Mouse (Mus musculus): ENCODE measurements at regions not wholly inside any gene's neighbourhood (a gene's known extent, or its start where the extent isn't known, plus 50 kb on each side); places are given as distances from the start of the nearest gene placed in this dataset.

DNA sequence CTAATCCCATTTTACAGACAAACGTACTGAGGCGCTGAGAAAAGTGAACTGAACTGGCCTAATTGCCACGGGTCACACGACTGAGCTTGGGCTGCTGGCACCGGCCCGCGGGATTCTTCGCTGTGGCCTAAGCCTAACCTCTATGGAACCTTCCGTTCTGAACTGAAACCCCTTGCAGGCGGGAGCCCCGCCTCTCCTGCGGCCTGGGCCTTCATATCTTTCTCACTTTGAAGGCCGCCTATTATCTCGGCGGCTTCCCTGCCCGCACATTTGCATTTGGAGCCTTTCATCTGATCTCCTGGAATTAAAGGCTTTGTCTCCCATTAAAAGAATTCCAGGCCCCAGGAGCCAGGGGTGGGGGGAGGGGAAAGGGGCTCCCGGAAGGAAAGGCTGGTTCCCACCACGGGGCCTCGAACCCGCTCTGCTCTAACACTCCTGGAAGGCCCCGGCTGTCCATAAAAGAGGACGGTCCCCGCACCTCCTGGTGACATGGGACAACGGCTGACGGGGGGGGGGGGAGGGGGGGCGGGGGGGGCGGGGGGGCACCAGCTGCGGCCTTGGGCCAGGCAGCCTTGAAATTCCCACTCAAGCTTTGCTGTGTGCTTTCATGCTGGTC, 122.9 kb upstream of the Pja1 start:
- no peak for DNase-seq (ENCODE audit: low spot score)

DNA sequence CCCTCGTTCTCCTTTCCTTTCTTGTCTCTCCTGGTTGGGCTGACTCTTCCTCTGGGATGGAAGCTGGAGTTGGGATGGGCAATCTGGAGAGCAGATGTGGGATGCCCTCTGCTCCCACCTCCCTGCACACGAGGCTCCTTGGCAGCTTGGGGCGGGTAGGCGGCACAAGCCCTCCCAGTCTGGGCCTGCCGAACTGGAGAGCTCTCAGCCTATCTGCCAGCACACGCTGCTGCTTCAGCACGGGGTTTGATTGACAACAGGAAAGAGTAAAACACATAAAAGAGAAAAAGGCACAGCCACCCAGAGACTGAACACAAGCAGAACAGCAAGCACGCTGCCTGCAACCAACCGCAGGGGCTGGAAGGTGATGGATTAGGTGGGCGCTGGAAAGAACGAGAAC, 121.9 kb upstream of the Pja1 start:
- DNase-seq (ENCODE audit: low spot score), result no peak

DNA sequence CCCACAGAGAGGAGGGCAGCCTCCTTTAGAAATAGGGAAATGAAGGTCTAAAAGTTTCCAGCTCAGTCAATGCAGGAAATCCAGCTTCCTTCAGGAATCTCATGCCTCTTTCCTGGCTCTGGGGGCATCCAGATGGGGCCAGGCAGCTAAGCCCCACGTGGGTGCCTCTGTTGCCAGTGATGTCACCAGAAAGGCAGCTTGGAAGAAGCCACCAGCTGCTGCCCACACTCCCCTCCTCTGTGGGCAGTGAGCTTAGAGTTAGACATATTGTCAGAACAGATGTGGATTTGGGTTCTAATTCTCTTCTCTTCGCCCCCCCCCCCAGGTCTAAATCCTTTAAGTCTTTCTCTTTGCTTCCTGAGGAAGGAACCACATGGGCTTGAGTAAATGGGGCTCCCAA, 116.2 kb upstream of the Pja1 start:
- no peak for DNase-seq (ENCODE audit: low spot score)

DNA sequence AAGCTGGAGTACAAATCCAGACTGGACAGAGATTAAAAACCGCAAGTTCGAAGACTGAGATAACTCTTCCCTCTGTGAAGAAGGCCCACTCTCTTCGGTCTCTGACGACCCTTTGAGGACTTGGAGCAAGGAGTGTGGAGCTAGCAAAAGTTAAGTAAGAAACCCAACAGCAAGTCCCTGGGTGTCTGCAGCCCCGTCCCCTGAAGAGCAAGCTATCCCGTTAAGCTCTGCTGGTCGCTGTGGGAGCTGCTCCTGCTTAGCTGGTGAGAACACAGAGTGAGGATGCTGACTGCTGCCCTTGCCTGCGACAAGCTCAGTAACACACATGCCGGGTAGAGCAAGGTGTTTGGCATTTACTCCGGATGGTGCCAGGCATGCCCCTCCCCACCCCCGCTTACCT, 115.2 kb upstream of the Pja1 start:
- no peak for DNase-seq (ENCODE audit: low spot score)

DNA sequence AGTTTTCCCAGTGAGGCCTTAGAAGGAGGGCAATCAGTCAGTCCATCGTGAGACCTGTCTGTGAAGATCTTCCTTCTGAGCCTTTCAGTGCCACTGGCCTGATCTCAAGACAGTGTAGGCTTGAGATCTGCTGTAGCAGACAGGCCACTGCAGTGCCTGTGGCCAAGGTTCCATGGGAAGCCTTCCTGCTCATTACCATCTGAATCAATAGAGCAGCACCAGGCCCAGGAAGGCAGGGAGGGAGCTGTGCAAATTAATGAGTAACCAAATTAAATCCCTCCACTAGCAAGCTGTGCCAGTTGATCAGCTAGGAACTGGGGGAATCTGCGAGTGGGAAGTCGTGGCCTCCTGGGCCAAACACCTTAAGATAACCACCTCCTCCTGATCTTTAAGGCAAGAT, 114.6 kb upstream of the Pja1 start:
- no peak for DNase-seq (ENCODE audit: low spot score)

DNA sequence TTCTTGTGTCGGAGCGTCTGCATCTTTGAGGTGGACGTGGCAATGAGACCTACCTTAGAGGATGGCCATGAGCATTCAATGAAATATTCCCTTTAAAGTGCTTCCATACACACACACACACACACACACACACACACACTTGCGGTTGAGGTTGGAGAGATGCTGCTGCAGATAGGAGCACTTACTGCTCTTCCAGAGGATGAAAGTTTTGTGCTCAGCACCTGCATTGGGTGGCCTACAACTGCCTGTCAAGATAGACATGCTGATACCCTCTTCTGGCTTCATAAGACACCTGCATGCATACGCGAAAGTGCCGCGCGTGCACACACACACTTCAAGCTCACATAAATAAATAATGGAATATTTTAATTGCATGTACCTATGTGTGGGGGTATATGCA, 111.5 kb upstream of the Pja1 start:
- no peak for DNase-seq (ENCODE audit: low spot score)

DNA sequence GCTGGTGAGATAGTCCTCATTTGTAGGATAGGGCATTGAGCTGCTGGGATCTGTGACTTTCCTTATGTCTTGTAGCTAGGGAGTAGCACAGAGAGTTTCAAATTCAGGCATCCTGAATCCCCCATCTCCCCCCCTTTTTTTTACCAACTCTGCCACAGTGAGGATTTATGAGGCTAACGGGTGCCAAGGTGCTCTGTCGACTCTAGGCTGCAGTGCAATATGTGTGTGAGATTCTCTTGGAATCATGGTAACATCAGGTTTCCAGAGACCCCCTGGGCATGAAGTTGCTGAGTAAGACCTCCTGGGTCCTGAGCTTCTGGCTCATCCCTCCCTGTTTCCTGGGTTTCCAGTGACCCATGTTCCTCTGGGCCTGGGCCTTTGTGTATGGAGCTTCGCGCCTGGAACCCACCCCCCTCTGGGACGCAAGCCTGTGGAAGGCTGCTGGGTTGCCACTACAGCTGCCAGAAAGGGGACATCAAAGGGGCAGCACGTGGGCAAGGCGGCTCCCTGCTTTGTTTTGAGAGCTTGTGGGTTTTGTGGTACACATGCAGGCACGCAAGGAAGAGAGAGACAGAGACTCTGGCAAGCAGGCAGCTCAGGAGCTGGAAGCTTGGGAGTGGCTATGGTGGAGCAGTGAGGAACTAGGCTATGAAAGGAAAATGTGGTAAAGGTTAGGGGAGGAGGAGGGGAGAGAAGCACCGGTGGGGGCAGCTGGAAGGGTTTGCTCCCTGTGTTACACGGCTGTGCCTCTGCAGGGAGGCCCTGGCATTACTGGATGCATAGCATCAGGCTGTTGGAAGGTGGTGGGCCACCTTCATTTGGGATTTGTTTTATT, 110.8 kb upstream of the Pja1 start:
- no peak for DNase-seq (ENCODE audit: low spot score)

DNA sequence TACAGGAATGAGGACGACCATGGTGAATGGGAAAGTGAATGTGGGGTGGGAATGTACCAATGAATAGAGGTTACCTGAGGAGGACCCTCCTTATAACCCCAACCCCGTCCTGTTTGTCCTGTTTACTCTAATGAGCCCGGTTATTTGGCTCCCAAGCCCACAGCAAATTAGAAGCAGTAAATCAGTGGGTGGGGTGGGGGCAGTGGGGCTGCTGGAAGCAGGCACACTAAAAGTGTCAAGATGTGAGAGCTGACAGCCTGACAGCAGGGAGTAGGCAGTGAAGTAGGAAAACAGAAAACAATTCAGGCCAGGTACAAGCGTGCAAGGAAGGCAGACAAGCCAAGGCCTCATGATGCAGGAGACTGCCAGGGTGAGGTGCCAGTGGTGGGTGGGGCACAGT, 108.1 kb upstream of the Pja1 start:
- DNase-seq (ENCODE audit: low spot score), result no peak

DNA sequence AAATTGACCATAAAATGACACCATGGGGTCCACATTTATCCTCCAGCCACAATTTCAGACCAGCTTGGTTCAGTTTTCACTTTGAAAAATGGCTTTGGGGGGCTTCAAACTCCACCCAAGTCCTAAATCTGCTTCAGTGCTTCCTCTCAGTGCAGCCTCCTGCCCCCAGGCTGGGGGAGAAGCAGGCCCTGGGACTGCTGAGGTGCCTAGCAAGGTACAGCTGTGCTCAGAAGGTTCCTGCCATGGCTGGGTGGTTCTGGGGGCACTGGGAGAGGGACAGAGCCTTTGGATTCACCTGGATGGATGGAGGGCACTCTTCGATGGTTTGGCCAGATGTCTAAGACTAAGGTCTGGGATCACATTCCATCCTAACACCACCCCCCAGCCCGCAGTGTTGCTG, 107.7 kb upstream of the Pja1 start:
- DNase-seq (ENCODE audit: low spot score), result no peak

DNA sequence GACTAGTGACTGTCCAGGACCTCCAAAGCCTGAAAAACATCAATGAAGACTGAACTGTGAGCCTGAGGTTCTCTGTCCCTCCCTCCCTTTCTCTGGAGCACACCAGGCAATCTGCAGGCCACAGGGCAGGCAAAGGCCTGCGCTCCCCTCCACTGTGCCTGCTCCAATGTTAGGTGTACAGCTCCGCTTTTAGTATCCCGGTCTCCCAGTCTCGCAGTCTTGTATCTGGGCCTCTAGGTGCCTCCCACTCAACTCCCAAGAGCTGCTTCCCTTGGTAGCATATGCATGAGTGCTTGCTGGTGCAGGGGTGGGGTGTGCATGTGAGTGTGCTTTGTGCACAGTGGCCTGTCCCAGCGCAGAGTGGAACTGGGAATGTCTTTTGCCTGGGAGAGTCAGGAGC, 104.0 kb upstream of the Pja1 start:
- DNase-seq (ENCODE audit: low spot score), result no peak

DNA sequence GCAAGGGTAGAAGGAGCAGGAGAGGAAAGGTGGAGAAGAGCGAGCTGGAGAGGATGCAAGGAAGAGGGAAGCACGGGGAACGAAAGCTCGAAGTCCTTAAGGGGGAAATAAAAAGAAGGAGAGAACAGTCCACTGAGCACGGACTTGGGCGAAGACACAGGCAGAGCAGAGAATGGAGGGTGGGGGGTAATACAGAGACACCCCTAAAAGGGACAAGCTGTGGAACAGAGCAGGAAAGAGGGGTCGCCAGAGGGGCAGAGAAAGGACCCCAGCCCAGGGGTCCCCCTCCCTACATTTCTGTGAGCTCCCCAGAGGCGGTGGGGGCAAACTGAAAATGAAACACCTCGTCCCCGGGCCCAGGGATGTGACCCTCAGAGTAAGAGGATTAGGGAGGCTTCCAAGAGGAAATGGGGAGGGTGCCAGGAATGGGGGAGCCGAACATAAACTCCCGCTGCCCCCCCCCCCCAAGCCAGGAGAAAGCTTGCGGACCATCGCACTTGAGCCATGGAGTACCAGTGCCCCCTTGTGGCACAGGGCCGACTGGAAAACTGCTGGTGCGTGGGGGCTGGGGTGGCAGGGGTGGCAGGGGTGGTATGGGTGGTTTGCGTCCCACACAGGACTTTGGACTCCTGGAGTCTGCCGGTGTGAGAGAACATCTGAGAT, 103.5 kb upstream of the Pja1 start:
- peak; percentile 18 for DNase-seq (ENCODE audit: low spot score)

DNA sequence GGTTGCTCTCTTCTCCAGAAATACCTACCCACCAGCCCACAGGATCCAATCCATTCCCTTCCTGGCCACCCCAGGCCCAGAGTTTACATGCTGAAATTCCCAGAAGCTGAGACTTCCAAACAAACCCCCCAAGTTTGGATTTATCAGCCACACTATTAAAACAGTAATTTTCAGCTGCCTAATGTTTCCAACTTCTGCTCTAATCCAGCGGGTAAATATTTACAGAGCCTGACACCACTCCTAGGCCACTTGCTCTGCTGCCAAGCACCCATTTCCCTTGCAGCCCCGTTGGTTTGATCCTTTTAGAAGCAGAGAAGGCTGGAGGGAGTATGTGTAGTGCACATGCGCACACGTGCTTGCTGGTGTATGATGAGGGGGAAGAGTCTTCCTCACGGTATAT, 99.1 kb upstream of the Pja1 start:
- no peak for DNase-seq (ENCODE audit: low spot score)

DNA sequence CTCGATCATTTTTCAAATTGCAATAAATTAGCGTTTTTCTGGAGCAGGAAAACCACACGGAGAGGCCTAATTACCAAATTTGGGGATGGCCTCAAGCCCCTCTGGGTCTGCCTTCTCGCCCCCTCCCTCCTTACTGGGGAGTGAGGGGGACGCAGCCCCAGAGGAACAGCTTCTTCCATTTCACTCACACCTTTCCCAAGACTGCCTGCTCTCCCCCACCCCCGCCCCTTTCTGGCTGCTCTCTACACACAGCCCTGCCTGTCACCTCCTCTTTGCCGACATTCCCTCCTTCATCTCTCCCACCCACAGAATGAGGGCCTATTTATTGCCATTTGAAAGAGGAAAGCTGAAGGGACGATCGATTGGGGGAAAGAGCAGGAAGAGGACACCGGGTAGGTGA, 97.2 kb upstream of the Pja1 start:
- DNase-seq (ENCODE audit: low spot score), result no peak

DNA sequence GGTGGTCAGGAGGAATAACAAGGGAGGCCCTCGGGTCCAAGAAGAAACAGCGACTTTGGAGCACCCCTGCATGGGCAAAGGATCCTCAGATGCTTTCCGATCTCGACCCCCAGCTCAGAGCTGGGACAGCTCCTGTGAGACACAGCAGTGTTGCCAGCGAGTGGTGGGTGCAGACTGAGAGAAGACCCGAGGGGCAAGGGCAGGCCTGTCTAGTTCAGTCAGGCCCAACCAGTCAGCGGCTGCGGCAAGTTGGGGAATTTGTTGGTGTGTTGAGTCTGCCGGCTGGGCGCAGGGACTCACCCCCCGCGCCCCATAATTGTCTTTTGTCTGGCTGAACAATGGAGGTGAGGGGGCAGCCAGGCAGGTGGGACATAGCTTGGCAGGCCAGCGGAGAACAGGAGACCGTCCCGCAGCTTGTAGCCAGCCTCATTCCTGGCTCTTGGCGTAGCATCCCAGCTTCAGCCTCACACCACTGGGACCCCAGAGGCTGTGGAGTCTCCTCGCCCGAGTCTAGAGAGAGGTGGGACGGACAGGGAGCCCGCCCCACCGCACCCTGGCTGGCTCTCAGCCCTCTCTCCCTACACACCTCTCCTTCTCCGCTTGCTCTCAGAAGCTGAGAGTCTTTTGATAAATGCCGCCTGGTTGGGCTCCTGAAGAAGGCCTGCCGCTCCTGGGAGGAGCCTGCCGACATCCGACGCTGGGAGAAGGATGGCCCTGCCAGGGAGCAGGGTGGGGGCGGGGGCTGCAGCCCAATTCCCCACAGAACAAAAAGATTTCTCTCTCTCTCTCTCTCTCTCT, 96.5 kb upstream of the Pja1 start:
- DNase-seq (ENCODE audit: low spot score), result no peak

DNA sequence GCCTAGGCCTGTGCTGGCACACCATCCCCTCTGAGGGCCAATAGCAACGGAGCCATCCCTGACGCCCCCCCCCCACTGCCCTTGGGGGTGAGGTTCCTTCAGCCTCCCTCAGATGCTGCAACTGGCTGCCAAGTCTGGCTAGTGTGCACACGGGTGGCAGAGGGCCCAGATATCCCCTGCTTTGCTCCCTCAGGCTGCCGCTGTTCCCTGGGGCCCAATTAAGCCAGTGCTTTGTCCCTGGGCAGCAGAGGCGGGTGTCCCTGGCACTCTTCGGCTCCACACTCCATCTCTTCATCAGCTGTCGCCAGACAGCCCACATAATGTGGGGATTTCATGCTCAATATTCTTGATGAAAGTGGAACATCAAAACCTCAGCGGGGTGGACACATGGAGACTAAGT, 90.9 kb upstream of the Pja1 start:
- no peak for DNase-seq (ENCODE audit: low spot score)

DNA sequence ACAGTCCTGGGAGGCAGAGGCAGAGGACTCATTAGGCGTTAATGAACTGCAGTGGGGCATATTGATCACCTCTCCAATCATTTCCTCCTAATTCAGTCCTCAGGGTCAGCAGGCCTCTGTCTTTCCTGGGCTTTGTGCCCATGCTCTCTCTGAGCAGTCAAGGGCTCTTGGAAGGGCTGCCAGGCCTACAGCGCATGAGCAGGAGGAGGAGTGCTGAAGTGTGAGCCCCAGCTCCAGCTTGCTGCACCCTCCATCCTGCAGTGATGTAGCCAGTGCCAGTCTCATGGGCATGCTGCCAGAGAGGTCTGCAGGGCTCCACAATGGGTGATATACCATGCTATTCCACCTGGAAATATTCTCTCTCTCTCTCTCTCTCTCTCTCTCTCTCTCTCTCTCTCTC, 89.6 kb upstream of the Pja1 start:
- no peak for DNase-seq (ENCODE audit: low spot score)

DNA sequence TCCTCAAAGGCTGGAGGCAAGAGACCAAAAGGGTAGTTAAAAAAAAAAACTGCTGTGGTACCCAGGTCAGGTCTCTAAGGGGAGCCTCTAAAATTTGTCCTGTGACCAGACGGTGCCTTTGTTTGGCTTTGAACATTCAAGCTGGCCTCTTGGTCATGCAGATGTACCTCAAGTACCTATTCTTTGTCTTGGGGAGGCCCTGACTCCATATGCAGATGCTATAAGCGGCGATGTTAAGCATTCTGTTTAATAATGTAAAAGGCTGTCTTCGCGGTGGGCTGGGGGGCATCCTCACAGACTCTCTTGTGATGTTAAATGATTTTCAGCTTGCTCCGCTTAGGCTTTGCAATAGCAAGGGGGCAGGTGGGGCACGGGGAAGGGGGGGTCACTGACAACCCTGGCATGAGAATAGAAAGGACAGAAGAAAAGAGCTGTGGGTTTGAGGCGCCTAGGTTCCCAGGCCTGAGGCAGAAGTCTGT, 85.8 kb upstream of the Pja1 start:
- no peak for DNase-seq (ENCODE audit: low spot score)

DNA sequence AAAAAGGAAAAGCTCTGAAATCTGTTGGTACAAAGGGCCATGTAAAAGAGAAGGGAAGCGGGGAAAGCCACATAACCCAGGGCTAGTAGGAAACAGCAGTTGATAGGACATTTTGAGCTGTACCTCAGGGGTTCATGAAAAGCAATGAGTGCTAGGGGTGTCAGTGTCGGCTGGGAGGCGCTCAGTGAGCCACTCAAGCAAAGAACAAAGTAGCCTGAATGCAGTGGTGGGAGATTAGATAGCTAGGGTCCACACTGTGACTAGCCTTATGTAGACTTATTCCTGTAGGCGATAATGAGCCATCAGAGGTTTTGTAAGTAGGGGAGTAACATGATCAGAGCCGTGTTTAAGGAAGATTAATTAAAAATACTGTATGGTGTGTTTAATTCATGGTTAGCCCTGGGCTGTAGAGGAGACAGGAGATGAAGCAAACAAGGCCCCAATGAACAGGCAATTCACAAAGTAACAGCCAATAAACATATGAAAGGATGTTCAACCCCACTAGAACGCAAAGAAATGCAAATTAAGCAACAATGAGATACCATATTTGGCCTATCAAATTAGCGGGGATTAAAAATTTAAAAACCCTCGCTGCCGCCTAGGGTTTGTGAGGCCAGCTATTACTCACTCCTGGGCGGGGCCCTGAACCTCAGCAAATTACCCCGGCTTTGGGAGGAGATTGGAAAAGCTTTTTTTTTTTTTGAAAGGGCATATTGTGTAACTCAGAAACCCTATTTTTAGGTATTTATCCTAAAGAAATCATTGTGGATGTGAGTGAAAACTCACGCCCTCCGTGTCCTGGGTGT, 85.1 kb upstream of the Pja1 start:
- no peak for DNase-seq (ENCODE audit: low spot score)

DNA sequence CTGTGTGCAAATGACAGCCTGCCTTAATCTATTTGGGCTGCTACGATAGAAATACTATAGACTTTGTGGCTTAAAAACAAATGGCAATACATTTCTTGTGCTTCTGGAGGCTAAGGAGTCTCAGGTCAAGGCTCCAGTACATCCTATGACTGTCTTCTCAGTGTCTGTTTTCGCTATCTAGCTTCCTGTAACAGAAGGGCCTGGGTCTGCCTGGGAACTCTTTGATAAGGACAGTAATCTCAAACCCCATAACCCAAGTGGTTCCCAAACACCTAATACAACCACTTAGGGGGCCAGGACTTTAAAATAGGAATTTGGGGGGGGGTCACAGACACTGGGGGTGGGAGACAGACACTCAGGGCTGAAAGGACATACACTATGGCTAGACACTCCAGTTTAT, 81.7 kb upstream of the Pja1 start:
- DNase-seq (ENCODE audit: low spot score), result no peak

DNA sequence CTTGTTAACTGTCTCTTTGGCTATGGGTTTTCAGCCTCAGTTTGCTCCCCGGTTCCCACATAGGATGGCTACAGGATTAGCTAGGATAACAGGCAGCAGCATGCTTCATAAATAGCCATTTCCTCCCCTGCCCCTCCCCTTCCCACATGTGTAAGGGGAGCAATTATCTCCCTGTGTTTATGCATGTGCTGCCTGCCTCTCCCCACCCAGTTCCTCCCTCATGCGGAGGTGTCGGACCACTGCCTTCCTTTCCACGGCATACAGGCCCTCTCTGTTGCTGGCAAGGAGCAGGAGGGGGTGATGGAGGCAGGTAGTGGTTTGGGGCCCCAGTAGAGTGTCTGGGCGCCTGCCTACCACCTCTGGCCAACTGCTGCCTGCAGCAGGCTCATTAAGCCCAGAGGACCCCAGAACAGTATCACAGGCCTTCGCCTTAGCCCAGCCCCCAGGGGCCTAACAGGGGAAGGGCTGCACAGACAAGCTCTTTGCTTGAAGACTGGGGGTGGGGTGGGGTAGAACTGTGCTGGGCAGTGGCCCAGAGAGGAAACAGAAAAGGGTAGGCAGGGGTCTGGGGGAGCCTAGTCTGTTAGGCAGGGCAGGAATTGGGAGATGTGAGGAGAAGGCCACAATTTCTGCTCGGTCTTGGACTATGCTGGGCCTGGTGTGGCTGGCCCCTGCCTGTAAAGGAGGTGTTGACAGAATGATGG, 79.1 kb upstream of the Pja1 start:
- DNase-seq (ENCODE audit: low spot score), result no peak

All from gastrocnemius, adult 18-20 months (tissue).